Mouse (Mus musculus): Measurements from ENCODE around the gene Iqschfp. TPM values are rescaled to one million over a fixed set of nuclear protein-coding genes. Genes with fewer than 3 reads are reported as not detected.

The Iqschfp gene
- polyA plus RNA-seq, 1 experiment from 2014 or later, result 2.3 TPM

DNA sequence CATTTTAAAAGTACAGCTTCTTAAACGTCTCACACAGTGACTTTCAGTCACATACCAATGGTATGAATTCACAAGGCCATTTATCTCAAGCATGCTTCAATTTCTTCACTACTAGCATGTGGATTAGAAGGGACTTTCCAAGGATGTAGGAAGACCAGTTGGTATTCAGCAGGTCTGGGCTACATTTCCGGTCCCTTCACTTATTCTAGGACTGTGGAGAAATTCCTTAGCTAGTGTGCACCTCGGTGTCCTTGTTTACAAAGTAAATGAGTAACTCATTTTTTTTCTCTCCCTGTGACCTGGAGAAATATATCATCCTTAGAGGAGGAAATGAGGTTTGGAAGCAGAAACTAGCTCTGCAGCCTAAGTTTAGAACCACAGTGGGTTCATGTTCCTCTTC lies 578.0 kb downstream of the Iqschfp start:
- H3K27ac ChIP-seq, result no peak overlapping the region
- H3K9me3 ChIP-seq (replicated peaks), result no peaks in the 10 kb centered on the region
- no peak overlapping the region for H3K9ac ChIP-seq
- H3K4me2 ChIP-seq, result no peak overlapping the region
- no peaks in the 10 kb centered on the region for H3K36me3 ChIP-seq (ENCODE audit: poor library complexity, severe bottlenecking)
- H3K4me3 ChIP-seq, result no peak overlapping the region
- ATAC-seq, result no peak
- H3K27me3 ChIP-seq, result peaks cover 6% of the 10 kb centered on the region
- H3K4me1 ChIP-seq, result peaks cover 15% of the 10 kb centered on the region
- 82% methylated on average over 3 of the region's 3 CpGs for WGBS

DNA sequence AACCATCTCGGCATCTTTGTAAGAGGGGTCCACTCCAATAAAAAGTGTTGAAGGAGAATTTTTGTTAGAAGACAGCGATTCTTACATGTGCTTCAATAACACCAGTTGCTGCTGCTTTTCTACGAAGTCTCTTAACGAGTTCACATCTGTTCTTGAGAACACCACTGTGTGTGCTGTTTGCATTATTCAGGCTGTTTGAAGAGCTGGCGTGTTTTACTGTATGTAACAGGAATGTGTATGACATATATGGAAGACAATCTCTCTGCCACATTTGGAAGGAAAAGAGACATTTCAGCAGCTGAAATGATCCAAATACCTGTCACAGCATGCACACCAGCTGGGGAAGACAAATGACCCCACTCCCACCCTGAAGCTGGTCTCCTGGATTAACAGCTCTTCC lies 578.6 kb downstream of the Iqschfp start:
- Histone ChIP-seq H3K4me1 (peaks cover 15% of the 10 kb centered on the region), H3K9ac (no peak overlapping the region), H3K36me3 (ENCODE audit: poor library complexity, severe bottlenecking) (no peaks in the 10 kb centered on the region), H3K4me3 (no peak overlapping the region), H3K9me3 (replicated peaks) (no peaks in the 10 kb centered on the region), H3K27me3 (peaks cover 6% of the 10 kb centered on the region), H3K4me2 (no peak overlapping the region), H3K27ac (no peak overlapping the region)
- no peak for ATAC-seq
- 62% methylated on average over 5 of the region's 5 CpGs for WGBS

DNA sequence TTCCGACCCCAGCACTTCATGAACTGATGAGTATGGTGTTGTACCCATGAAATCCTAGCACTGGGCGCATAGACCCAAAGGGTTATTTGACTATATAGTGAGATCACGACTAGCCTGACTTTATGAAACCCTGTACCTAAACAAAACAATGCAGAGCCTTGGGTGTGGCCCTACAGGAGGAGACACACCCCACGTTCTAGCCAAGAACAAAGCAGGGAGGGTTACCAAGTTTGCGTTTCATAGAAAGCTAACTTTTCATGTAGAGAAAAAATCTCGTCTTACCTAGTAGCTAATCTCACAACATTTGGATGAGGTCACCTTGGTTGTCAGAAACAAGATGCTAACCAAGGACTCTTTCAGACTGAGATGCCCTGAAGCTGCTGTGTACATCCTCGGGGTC lies 584.3 kb downstream of the Iqschfp start:
- Histone ChIP-seq H3K9ac (no peak overlapping the region), H3K27ac (no peak overlapping the region), H3K36me3 (ENCODE audit: poor library complexity, severe bottlenecking) (no peaks in the 10 kb centered on the region), H3K4me2 (no peak overlapping the region), H3K27me3 (no peaks in the 10 kb centered on the region), H3K4me1 (no peaks in the 10 kb centered on the region), H3K4me3 (no peak overlapping the region), H3K9me3 (replicated peaks) (no peaks in the 10 kb centered on the region)
- 91% methylated on average over 7 of the region's 7 CpGs for WGBS
- no peak for ATAC-seq

DNA sequence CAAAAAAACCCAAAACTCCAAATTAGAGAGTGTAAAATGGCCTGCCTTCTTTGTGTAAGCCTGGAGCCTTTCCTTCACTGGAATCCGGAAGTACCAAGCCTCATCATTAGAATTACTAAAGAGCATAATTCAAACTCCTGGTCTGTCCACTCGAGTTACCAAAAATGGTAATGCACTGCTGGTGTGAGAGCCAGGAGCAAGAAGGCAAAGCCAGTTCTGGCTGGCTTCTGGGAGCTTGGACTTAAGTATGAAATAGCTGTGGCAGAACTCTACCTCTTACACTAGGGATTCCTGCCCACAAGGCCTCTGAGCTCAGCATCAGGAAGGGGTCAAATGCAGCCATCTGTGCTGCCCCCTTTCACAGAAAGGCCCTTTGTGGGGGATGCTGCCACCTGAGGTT lies 585.4 kb downstream of the Iqschfp start:
- H3K9ac ChIP-seq, result no peak overlapping the region
- no peak overlapping the region for H3K4me2 ChIP-seq
- WGBS, result 48% methylated on average over 2 of the region's 2 CpGs
- no peaks in the 10 kb centered on the region for H3K4me1 ChIP-seq
- H3K27ac ChIP-seq, result no peak overlapping the region
- H3K9me3 ChIP-seq (replicated peaks), result no peaks in the 10 kb centered on the region
- H3K36me3 ChIP-seq (ENCODE audit: poor library complexity, severe bottlenecking), result no peaks in the 10 kb centered on the region
- ATAC-seq, result no peak
- no peak overlapping the region for H3K4me3 ChIP-seq
- no peaks in the 10 kb centered on the region for H3K27me3 ChIP-seq

DNA sequence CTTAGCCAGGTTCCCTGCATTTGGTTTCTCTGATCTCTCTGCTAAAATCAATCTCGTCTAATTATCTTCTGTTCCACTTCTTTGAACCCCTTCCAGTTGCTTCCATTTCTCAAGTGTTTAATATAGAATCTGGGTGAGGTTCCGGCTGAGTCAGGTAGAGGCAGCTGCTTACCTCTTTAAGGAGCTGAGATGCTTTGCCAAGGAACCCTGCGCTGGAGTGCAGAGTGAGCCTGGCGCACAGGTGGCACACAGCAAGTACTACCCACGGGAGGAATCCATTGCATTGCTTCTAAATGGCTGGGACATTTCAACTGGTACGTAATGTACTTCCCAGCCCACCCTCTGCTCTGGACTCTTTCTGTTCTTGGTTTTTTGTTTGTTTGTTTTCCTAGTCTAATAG lies 587.2 kb downstream of the Iqschfp start:
- ATAC-seq, result no peak
- Histone ChIP-seq H3K4me2 (no peak overlapping the region), H3K9ac (no peak overlapping the region), H3K27ac (no peak overlapping the region), H3K27me3 (no peaks in the 10 kb centered on the region), H3K9me3 (replicated peaks) (no peaks in the 10 kb centered on the region), H3K36me3 (ENCODE audit: poor library complexity, severe bottlenecking) (no peaks in the 10 kb centered on the region), H3K4me3 (no peak overlapping the region), H3K4me1 (no peaks in the 10 kb centered on the region)
- WGBS, result 88% methylated on average over 6 of the region's 6 CpGs

DNA sequence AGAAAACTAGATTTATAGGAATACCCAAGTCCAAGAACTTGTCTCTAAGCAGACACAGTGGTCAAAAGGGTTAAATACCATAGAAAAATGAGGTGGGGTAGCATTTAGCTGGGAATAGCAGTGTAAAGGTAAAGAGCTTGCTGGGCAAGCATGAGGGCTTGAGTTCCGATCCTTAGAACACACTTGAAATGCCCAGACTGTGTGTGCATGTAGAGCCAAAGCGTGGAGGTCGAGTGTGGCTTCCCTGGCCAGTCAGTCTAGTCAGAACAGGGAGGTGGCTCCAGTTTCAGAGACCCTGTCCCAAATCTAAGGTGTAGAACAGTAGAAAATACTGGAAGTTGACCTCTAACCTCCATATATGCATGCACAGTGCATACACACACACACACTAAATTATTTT lies 591.5 kb downstream of the Iqschfp start:
- Histone ChIP-seq H3K4me1 (no peaks in the 10 kb centered on the region), H3K36me3 (ENCODE audit: poor library complexity, severe bottlenecking) (no peaks in the 10 kb centered on the region), H3K27me3 (no peaks in the 10 kb centered on the region), H3K4me2 (no peak overlapping the region), H3K27ac (no peak overlapping the region), H3K4me3 (no peak overlapping the region), H3K9ac (no peak overlapping the region), H3K9me3 (replicated peaks) (no peaks in the 10 kb centered on the region)
- 97% methylated on average over 3 of the region's 3 CpGs for WGBS
- no peak for ATAC-seq

DNA sequence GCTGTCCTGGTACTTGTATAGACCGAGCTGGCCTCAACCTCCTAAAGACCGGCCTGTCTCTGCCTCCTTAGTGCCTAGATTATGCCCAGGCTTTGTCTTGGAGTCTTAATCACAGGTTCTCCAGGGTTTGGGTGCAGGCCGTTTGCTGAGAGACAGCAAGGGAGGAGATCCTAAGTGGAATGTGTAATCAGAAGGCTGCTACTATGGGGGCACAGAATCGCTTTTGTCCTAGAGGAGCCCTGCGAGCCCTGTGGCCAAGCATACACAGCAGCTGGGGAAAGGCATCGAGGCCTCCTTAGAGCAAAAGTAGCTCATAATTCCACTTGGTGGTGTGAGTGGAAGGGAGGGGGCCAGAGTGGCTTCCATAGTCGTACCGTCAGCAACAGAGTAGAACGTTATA lies 592.0 kb downstream of the Iqschfp start:
- 92% methylated on average over 9 of the region's 9 CpGs for WGBS
- no peak for ATAC-seq
- H3K27ac ChIP-seq, result no peak overlapping the region

DNA sequence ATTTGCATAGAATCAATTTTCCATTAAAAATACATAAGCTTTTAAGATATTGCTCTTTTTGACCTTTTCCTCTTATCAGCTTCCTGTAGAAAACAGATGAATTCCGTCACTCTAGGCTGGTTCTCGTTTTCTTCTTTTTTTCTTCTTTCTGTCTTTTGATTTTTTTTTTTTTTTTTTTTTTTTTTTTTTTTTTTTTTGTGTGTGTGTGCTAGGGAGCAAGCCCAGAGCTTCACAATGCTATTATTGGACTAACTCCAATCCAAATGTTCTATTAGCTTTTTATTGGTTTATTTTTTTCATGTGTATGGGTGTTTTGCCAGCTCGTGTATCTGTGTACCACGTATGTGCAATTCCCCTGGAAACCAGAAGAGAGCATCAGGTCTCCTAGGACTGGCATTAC lies 592.5 kb downstream of the Iqschfp start:
- Histone ChIP-seq H3K9me3 (replicated peaks) (no peaks in the 10 kb centered on the region), H3K9ac (no peak overlapping the region), H3K27me3 (no peaks in the 10 kb centered on the region), H3K36me3 (ENCODE audit: poor library complexity, severe bottlenecking) (no peaks in the 10 kb centered on the region), H3K27ac (no peak overlapping the region), H3K4me3 (no peak overlapping the region), H3K4me1 (no peaks in the 10 kb centered on the region), H3K4me2 (no peak overlapping the region)
- no peak for ATAC-seq
- WGBS, result 89% methylated on average over 4 of the region's 4 CpGs

More for the DNA sequence above, 592.0 kb downstream of the Iqschfp start:
- Histone ChIP-seq H3K9ac (no peak overlapping the region), H3K4me1 (no peaks in the 10 kb centered on the region), H3K27me3 (no peaks in the 10 kb centered on the region), H3K9me3 (replicated peaks) (no peaks in the 10 kb centered on the region), H3K36me3 (ENCODE audit: poor library complexity, severe bottlenecking) (no peaks in the 10 kb centered on the region), H3K4me2 (no peak overlapping the region), H3K4me3 (no peak overlapping the region)

DNA sequence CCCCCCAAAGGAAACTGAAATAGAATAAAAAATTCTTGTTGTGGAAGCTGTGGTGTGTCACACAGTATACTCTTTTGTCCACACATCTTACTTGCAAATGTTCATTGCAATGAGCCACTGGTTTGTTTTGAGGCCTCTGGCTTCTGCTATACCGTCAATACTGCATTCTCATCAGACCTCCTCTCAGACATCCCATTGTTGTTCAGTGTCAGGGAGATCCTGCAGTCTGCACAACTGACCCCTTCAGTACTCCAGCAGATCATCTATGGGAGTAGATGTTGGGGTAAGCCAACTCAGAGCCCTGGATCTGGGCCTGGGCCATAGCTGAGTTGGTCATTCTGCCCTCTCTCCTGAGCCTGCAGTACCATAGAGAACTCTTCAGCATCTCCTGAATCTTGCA lies 595.6 kb downstream of the Iqschfp start:
- no peak overlapping the region for H3K9ac ChIP-seq
- 70% methylated on average over 1 of the region's 1 CpGs for WGBS
- H3K9me3 ChIP-seq (replicated peaks), result no peaks in the 10 kb centered on the region
- ATAC-seq, result no peak
- H3K4me3 ChIP-seq, result no peak overlapping the region
- no peaks in the 10 kb centered on the region for H3K4me1 ChIP-seq
- H3K36me3 ChIP-seq (ENCODE audit: poor library complexity, severe bottlenecking), result no peaks in the 10 kb centered on the region
- H3K27ac ChIP-seq, result no peak overlapping the region
- no peak overlapping the region for H3K4me2 ChIP-seq
- H3K27me3 ChIP-seq, result peaks cover 16% of the 10 kb centered on the region

DNA sequence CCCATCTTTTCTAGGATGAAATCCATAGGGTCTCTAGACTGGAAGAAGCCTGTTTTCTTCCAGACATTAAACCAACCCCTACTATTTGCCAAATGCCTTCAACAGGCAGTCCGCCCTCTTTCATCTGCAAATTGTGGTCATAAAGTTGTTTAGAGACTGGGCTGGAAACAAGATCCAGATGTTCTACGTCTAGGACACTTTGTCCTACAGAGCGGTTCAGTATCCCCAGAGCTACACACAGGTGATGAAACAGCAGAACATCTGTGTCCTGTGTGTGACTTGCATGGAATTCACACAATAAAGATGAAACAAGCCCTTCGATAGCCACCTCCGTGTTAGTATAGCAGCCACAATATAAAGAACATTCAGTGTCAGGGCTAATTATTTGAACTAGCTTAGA lies 596.3 kb downstream of the Iqschfp start:
- Histone ChIP-seq H3K27me3 (peaks cover 23% of the 10 kb centered on the region), H3K4me3 (no peak overlapping the region), H3K27ac (no peak overlapping the region), H3K9ac (no peak overlapping the region), H3K4me2 (no peak overlapping the region), H3K4me1 (peaks cover 5% of the 10 kb centered on the region; the same call in 1 of the 2 replicates), H3K36me3 (ENCODE audit: poor library complexity, severe bottlenecking) (no peaks in the 10 kb centered on the region), H3K9me3 (replicated peaks) (no peaks in the 10 kb centered on the region)
- no peak for ATAC-seq
- 91% methylated on average over 5 of the region's 5 CpGs for WGBS

DNA sequence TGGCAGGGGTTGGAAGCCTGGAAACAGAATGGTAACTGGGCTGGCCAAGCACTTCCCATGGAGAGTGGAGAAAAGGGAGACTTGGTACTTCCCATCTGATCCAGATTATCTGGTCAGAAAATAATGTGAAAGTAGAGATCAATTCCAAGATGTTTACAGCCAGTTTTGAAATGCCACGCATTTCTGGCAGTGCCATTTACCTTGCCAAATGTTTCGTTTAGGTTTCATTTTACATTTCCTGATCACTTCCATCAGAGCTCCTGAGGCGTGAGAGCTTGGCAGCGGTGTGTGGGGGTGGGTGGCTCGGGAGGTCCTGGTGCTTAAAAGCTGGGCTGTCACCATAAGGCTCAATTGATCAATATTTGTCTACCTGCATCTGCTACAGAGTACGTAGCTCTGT lies 599.5 kb downstream of the Iqschfp start:
- Histone ChIP-seq H3K27ac (no peak overlapping the region), H3K4me2 (no peak overlapping the region), H3K27me3 (peaks cover 24% of the 10 kb centered on the region), H3K4me3 (no peak overlapping the region), H3K36me3 (ENCODE audit: poor library complexity, severe bottlenecking) (no peaks in the 10 kb centered on the region), H3K9ac (no peak overlapping the region), H3K4me1 (peaks cover 19% of the 10 kb centered on the region), H3K9me3 (replicated peaks) (no peaks in the 10 kb centered on the region)
- ATAC-seq, result no peak
- WGBS, result 71% methylated on average over 6 of the region's 6 CpGs

DNA sequence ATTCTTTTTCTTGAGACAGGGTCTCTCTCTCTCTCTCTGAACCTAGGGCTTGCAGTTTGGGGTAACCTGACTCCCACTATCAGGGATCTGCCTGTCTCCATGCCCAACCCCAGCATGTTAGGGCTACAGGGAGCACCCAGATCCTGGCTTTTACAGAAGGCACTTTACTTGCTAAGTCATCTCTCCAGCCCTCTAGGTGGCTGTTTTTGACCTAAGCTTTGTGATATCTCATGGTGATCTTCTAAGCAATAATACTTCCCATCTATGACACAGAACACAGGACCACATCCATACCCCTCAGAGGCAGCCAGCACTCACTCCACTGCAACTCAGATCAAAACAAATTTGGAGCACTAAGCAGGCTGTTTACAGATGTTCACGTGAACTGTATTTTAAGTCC lies 600.0 kb downstream of the Iqschfp start:
- Histone ChIP-seq H3K36me3 (ENCODE audit: poor library complexity, severe bottlenecking) (no peaks in the 10 kb centered on the region), H3K4me3 (no peak overlapping the region), H3K9me3 (replicated peaks) (no peaks in the 10 kb centered on the region), H3K27ac (no peak overlapping the region), H3K27me3 (peaks cover 24% of the 10 kb centered on the region), H3K4me1 (peaks cover 19% of the 10 kb centered on the region), H3K4me2 (no peak overlapping the region), H3K9ac (no peak overlapping the region)
- no peak for ATAC-seq
- WGBS, result 65% methylated on average over 1 of the region's 1 CpGs

DNA sequence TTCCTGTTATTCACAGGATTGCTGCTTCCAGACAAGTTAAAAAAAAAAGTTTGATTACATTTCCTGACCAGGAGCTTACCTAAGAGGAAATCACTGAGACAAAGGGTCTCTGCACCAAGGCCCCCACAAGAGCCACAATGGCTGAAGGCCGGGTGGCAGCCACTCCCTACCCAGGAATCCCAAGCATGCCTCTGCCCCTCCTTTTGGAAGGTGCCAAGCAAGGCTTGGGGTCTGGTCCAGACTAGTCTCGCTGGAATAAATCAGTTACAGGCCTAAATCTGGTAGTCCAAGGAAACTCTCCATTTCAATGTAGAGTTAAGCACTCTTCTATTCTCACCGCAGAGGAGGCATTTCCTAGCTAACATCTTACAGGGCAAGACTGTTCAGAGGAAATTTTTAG lies 600.5 kb downstream of the Iqschfp start:
- H3K4me1 ChIP-seq, result peaks cover 19% of the 10 kb centered on the region
- no peaks in the 10 kb centered on the region for H3K36me3 ChIP-seq (ENCODE audit: poor library complexity, severe bottlenecking)
- no peak overlapping the region; the same call in 1 of the 2 replicates for H3K27ac ChIP-seq
- no peak overlapping the region for H3K9ac ChIP-seq
- no peak for ATAC-seq
- H3K4me2 ChIP-seq, result peak overlapping the region; percentile 99; the same call in 1 of the 2 replicates
- no peak overlapping the region for H3K4me3 ChIP-seq
- no peaks in the 10 kb centered on the region for H3K9me3 ChIP-seq (replicated peaks)
- peaks cover 24% of the 10 kb centered on the region for H3K27me3 ChIP-seq
- 26% methylated on average over 3 of the region's 3 CpGs for WGBS

Measured in forebrain, embryonic 13.5 days (tissue).